Mouse (Mus musculus) hindbrain, embryonic 12.5 days (tissue): Measurements from ENCODE around the gene Ddx18. TPM values are rescaled to one million over a fixed set of nuclear protein-coding genes. Genes with fewer than 3 reads are reported as not detected.

ENCODE experiments used
- ATAC-seq: fragments of 200-750 bp; cut with Nextera tagmentation; 2 replicates; pipeline ENCODE4 v1.8.0; 2017; ENCODE audit warnings: moderate TSS enrichment; ENCODE audit not compliant: low FRiP score
- H3K27ac ChIP-seq: fragments of 300-500 bp; sonication (generic); 2 replicates; pipeline ENCODE4 v1.5.1; 2016; ENCODE audit warnings: mild to moderate bottlenecking
- H3K27me3 ChIP-seq: fragments of 300-500 bp; sonication (generic); 2 replicates; pipeline ENCODE4 v1.6.1; 2016; ENCODE audit warnings: mild to moderate bottlenecking
- H3K36me3 ChIP-seq: fragments of 300-500 bp; sonication (generic); 2 replicates; pipeline ENCODE4 v1.6.1; 2016; ENCODE audit warnings: mild to moderate bottlenecking
- H3K4me1 ChIP-seq: fragments of 300-500 bp; sonication (generic); 2 replicates; pipeline ENCODE4 v1.6.1; 2016
- H3K4me2 ChIP-seq: fragments of 300-500 bp; sonication (generic); replicated peaks from 2 replicates; pipeline ENCODE4 v1.6.1; 2016; ENCODE audit warnings: mild to moderate bottlenecking
- H3K4me3 ChIP-seq: fragments of 300-500 bp; sonication (generic); 2 replicates; pipeline ENCODE4 v1.5.1; 2016; ENCODE audit warnings: mild to moderate bottlenecking
- H3K9ac ChIP-seq: fragments of 300-500 bp; sonication (generic); 2 replicates; pipeline ENCODE4 v1.6.1; 2016; ENCODE audit warnings: mild to moderate bottlenecking, moderate library complexity
- H3K9me3 ChIP-seq: fragments of 300-500 bp; sonication (generic); replicated peaks from 2 replicates; pipeline ENCODE4 v1.6.1; 2016; ENCODE audit warnings: mild to moderate bottlenecking
- WGBS: fragments of 180-500 bp; shearing (Covaris S2); methylation state at CpG from one replicate; pipeline ENCODE4 v1.1.7; 2016; 5-methylcytosine and 5-hydroxymethylcytosine counted together
- polyA plus RNA-seq: library from polyadenylated mRNA; unstranded; fragments of >200 nt; fragmentation: Nextera tagmentation; extraction: Ambion mirVana; gene quantifications from 2 replicates; pipeline ENCODE4 v1.2.1, GENCODE M21; 2016

Ddx18 gene
- polyA plus RNA-seq, 1 experiment from 2014 or later: 59.6 TPM

GRCm38 (mm10) chr1:121511966-121512365 lies 55.8 kb downstream of the Ddx18 start:
- Histone ChIP-seq H3K4me2 (no peak overlapping the region), H3K4me3 (no peak overlapping the region), H3K9me3 (no peaks in the 10 kb centered on the region), H3K9ac (no peak overlapping the region), H3K27me3 (no peaks in the 10 kb centered on the region), H3K27ac (no peak overlapping the region), H3K4me1 (no peaks in the 10 kb centered on the region), H3K36me3 (no peaks in the 10 kb centered on the region)
- no peak for ATAC-seq
- WGBS: 98% methylated on average over 2 of the region's 2 CpGs

DNA sequence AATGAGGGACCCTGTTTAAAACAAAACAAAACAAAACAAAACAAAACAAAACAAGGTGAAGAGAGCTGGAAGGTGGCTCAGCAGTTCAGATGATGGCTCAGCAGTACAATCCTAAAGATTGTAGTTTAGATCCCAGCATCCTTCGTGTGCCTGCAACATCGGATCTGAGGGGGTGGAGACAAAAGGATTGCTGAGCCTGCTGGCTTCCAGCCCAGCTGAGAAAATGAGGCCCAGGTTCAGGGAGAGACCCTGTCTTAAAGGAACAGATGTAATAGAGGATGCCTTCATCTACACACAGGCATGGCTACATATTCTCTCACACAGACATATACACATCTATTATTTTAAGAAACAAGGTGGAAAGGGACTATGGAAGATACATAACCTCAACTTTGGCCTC lies 56.6 kb downstream of the Ddx18 start:
- no peaks in the 10 kb centered on the region for H3K4me1 ChIP-seq
- no peak for ATAC-seq

GRCm38 (mm10) chr1:121510420-121511140 lies 57.2 kb downstream of the Ddx18 start:
- H3K27ac ChIP-seq: no peak overlapping the region
- H3K9me3 ChIP-seq: no peaks in the 10 kb centered on the region
- H3K9ac ChIP-seq: no peak overlapping the region
- 89% methylated on average over 19 of the region's 19 CpGs for WGBS
- H3K27me3 ChIP-seq: no peaks in the 10 kb centered on the region
- no peaks in the 10 kb centered on the region; the same call in 1 of the 2 replicates for H3K36me3 ChIP-seq
- no peak for ATAC-seq
- no peak overlapping the region for H3K4me3 ChIP-seq
- H3K4me1 ChIP-seq: no peaks in the 10 kb centered on the region
- H3K4me2 ChIP-seq: no peak overlapping the region

More for the DNA sequence above, 56.6 kb downstream of the Ddx18 start:
- no peak overlapping the region for H3K27ac ChIP-seq
- H3K9ac ChIP-seq: no peak overlapping the region
- H3K4me3 ChIP-seq: no peak overlapping the region
- no peak overlapping the region for H3K4me2 ChIP-seq
- H3K9me3 ChIP-seq: no peaks in the 10 kb centered on the region
- H3K36me3 ChIP-seq: no peaks in the 10 kb centered on the region
- WGBS: 30% methylated on average over 2 of the region's 2 CpGs
- no peaks in the 10 kb centered on the region for H3K27me3 ChIP-seq

DNA sequence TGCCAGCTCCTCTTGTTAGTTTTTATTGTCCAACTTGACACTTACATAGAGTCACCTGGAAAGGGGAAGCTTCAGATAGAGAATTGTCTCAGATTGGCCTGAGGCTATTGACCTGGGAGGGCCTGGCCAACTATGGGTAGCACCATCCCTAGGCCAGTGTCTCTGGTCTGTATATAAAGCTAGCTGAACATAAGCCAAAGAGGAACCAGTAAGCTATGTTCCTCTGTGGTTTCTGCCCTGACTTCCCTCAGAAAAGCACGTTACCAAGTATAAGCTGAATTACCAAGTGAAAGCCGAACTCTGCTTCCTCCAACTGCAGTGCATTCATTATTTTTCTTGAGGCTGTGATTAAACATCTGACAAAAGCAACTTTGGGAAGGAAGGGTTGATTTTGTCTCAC lies 59.1 kb downstream of the Ddx18 start:
- H3K4me1 ChIP-seq: no peaks in the 10 kb centered on the region
- no peak overlapping the region for H3K27ac ChIP-seq
- WGBS: 84% methylated on average over 2 of the region's 2 CpGs
- no peak overlapping the region for H3K9ac ChIP-seq
- H3K36me3 ChIP-seq: peaks cover 3% of the 10 kb centered on the region; the same call in 1 of the 2 replicates
- H3K27me3 ChIP-seq: no peaks in the 10 kb centered on the region
- no peaks in the 10 kb centered on the region for H3K9me3 ChIP-seq
- no peak overlapping the region for H3K4me3 ChIP-seq
- no peak overlapping the region for H3K4me2 ChIP-seq
- ATAC-seq: no peak

Other genes with a start within 250 kb of the Ddx18 start
- gene Insig2, start 235.4 kb downstream of the Ddx18 start, polyA plus RNA-seq: 29.2 and 29.4 TPM in 2 replicates
- 14.9 and 15.8 TPM in 2 replicates for gene Ccdc93, start 136.9 kb downstream of the Ddx18 start, polyA plus RNA-seq
- not detected in 2 replicates for gene Htr5b, start 39.5 kb downstream of the Ddx18 start, polyA plus RNA-seq